Mouse (Mus musculus): ENCODE measurements around the gene Gpr1. TPM values are rescaled to one million over a fixed set of nuclear protein-coding genes. Genes with fewer than 3 reads are reported as not detected.
"Not testable (repeated sequence)": the region's sequence is repeated elsewhere in the genome, so short reads cannot be mapped to it uniquely, and the experiment has no call there.

Gpr1 gene
- total RNA-seq, 4 experiments from 2014 or later: 0.15 to 0.52 (median 0.44) TPM

DNA sequence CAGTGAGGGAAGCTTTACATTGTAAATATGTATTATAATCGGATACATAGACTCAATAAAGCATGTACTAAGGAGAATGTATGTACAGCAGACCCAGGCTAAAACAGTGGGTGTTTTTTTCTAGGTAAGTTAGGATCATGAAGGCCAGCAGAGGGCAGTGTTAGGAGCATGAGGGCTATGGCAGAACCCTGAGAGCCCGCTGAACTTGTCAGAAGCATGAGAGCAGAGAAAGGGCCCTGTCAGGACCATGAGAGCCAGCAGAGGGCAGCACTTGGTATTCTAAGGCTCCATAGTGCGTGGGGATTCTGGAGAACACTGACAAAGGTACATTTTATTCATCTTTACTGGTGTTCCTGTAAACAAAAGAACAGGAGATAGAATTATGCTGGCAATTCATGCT, 33.3 kb downstream of the Gpr1 start:
- peak; percentile 86 to 87 for DNase-seq (ENCODE audit: low spot score in 2 of 2)

DNA sequence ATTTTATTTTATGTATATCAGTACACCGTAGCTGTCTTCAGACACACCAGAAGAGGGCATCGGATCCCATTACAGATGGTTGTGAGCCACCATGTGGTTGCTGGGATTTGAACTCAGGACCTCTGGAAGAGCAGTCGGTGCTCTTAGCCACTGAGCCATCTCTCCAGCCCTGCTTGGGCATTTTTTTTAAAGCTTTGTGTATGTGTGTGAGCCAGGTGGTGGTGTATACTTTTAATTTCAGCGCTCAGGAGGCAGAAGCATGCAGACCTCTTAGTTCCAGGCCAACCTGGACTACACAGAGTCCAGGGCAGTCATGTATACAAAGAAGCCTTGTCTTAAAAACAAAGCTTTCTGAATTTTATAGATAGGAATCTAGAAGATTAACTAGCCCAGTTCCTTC, 33.8 kb downstream of the Gpr1 start:
- DNase-seq (ENCODE audit: low spot score in 2 of 2): not testable (repeated sequence)

DNA sequence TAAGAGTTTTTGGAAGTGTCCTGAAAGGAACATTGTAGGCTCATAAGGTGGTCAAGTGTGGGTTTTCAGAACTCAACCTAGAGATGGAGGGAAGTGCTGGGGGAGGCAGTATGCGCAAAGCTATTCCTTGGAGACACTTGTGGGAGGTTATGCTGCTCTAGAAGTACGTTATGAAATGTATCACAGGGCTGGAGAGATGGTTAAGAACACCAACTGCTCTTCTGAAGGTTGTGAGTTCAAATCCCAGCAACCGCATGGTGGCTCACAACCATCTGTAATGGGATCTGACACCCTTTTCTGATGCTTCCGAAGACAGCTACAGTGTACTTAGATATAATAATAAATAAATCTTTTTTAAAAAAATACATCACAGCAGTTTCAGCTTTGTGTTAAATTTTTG, 34.2 kb downstream of the Gpr1 start:
- no peak for DNase-seq (ENCODE audit: low spot score in 2 of 2)

DNA sequence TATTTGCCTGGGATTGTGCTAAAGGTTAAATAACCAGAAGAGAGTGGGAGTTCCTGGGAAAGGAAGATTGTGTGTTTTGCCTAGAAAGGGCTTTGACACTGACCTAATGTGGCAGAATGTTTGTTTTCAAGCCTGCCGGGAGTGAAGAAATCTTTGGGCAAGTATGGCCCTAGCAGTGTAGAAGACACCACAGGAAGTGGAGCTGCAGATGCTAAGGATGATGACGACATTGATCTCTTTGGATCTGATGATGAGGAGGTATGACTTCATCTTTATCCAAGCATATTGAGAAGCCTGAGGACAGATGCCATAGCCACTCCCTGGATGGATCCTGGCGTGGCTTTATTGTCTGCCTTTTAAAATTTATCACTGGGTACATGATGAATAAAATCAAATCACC, 36.0 kb downstream of the Gpr1 start:
- no peak for DNase-seq (ENCODE audit: low spot score in 2 of 2)

DNA sequence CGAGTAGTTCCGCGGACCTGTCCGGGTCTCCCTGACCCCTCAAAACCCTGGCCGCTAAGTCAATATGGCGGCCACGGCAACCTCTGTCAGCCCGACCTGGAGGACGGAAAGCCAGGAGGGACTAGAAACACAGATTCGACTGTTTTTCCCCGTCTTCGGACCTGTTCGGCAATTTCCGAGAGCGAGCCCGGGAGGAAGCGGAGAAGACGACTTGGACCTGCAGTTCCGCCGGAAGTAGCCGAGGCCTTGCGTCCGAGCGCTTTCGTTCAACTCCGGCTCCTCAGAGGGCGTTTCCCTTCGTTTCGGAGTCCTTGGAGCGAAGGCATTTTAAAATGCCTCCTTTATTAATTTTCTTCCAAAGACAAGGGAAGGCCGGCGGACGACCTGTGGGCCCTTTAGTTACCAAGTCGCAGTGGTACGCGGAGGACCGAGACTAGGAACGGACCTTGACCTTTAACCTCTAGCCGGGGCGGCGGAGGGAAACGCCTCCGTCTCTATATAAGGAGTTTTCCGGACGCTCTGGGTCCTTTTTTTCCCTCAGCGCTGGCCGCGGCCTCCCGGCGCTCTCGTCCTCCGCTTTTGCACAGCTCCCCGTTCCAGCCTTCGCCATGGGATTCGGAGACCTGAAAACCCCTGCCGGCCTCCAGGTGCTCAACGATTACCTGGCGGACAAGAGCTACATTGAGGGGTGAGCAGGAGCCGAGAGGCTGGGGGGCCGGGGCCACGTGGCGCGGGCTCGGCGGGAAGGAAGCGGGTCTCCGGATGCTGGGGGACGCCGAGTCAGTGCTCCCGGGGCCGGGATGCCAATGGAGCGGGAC, 37.5 kb downstream of the Gpr1 start, which contains the start of the genes Eef1b2 and Ndufs1:
Gene Eef1b2 (plus strand): TSS at position 222 of the 818 bp plus-strand sequence.
Gene Ndufs1 (minus strand): TSS at position 230 of the 818 bp plus-strand sequence.
- DNase-seq (ENCODE audit: low spot score in 2 of 2): peak; percentile 94

DNA sequence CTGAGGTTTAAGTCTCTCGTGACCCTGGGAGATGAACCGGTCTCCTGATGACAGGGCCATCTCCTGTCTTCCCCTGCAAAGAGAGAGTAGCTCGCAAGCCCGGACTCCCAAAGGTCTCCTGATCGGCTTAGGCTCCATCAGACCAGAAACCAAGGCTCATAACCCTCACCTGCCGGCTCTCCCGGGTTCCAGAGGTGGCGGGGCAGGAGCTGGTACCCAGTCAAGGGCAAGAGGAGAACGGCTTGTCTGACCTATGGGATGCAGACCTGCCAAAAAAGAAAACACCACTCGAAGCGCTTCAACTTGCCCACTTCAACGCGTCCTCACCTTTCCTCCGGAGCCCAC, 38.1 kb downstream of the Gpr1 start:
- no peak for DNase-seq (ENCODE audit: low spot score in 2 of 2)

DNA sequence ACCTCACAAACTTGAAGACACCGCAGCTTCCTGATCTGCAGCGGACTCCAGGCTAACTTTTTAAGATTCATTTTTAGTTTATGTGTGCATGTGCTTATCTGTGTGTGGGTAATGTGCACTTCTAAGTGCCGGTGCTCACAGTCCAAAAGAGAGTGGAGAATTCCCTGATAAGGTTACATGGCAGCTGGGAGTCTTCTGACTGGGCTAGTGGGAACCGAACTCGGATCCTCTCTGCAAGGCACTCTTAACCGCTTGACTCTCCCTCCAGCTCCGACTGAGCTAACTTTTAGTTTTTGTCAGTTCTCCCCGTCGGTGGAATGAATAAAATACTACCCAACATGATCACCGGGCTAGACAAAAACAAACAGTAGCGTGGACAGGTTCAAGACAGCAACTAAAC, 38.5 kb downstream of the Gpr1 start:
- DNase-seq (ENCODE audit: low spot score in 2 of 2): no peak

DNA sequence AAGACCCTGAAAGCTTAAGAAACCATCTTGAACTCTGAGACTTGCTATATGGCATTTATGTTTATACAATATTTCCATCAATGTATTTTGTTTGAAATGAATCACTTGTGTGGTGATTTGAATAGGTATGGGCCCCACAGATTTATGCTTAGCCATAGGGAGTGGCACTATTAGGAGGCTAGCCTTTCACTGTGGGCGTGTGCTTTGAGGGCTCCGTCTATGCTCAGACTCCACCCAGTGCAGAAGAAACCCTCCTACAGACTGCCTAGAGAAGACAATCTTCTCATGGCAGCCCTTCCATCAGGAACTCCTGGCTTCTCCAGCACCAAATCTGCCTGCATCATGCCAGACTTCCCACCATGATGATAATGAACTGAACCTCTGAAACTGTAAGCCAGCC, 45.7 kb downstream of the Gpr1 start:
- DNase-seq (ENCODE audit: low spot score in 2 of 2): no peak

DNA sequence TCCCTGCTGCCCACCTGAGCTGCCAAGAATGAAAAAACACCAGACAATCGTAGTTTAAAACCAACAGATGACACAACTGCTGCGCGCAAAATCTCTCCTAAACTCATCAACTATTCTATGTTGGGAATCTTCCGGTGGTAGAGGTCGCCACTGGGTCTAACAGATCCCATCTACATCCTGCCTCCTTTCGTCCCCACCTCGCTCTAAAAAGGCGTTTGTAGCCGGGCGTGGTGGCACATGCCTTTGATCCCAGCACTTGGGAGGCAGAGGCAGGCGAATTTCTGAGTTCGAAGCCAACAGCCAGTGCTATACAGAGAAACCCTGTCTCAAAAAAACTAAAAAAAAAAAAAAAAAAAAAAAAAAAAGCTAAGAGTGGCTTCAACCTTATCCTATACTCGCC, 74.1 kb downstream of the Gpr1 start:
- no peak for DNase-seq (ENCODE audit: low spot score in 2 of 2)

DNA sequence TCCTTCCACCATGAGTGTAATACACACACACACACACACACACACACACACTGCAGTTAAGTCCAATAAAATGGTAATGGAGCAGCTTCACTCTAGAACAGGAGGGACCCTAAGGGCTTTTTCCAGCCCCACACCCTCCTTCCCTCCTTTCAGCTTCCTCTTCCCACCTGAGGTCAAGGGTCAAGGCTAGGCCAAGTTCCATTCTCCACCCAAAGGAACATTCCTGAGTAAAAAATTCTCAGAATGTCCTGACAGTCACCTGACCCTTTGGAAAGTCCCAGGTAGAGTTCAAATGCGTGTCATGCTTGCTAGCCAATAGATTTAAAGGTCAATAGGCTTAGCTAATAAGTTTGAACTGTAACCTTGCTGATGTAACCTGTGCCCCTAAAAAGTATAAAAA, 75.8 kb downstream of the Gpr1 start:
- not testable (repeated sequence) for DNase-seq (ENCODE audit: low spot score in 2 of 2)

DNA sequence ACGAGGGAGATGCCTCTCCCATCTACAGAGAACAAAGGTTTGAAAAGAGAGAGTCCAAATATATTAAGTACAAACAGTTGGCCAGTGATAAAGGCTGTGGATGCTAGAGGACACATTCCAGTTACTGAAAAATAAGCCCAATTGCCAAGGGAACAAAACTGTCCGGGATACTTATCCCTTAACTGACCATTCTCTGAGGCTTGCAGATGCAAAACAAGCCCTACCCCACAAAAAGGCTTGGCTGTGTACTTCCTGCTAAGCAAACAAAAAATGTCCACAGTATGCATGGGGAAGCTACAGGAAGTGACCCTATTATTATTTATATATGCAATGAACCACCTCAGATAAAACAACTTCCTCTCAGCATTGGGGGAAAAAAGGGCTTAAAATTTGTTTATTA, 76.4 kb downstream of the Gpr1 start:
- DNase-seq (ENCODE audit: low spot score in 2 of 2): no peak

DNA sequence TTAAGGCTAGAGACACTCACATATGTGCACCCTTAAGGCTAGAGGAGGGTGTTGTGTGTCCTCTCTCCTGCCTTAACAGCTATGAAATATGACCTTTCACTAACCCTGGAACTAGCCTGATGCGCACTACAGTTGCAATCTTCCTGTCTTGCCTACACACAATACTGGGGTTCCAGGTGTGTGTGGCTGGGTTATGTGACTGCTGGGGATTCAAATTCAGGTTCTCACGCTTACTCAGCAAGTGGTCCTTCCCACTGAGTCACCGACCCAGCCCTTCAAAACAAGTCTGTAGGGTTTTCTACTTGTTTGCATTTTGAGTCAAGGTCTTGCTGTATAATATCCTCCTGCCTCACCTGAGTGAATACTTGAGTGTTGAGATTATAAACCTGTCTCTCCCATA, 79.8 kb downstream of the Gpr1 start:
- DNase-seq (ENCODE audit: low spot score in 2 of 2): no peak

Small RNAs within 50 kb of the gene (microRNA-seq; reads per million reads assigned to microRNA genes)
- gene Gm24557 (not detected), gene Gm27512 (not detected)

Other genes with a start within 250 kb of the Gpr1 start
- gene Ino80d, start 99.9 kb downstream of the Gpr1 start, total RNA-seq (2022): 10 to 100 TPM; 11.3 to 14.5 (median 12.8) TPM
- gene Eef1b2, start 37.7 kb downstream of the Gpr1 start, total RNA-seq (2022): 100 to 1,000 TPM; 321 to 472 (median 367) TPM
- gene Ndufs1, start 37.7 kb downstream of the Gpr1 start, total RNA-seq (2022): 100 to 1,000 TPM; 316 to 359 (median 349) TPM
- gene Zdbf2, start 58.7 kb upstream of the Gpr1 start, total RNA-seq (2022): under 1 TPM; 0.13 to 0.65 (median 0.27) TPM
- gene Adam23, start 231.3 kb upstream of the Gpr1 start, total RNA-seq (2022): 1 to 10 TPM in 1 of 4 experiments, under 1 TPM in 3; 0.56 to 1.6 (median 0.87) TPM